Mouse (Mus musculus) stomach, postnatal 0 days (tissue): Measurements from ENCODE around the gene Hfe. TPM values are rescaled to one million over a fixed set of nuclear protein-coding genes. Genes with fewer than 3 reads are reported as not detected.

Experiments
- ATAC-seq: fragments of 200-750 bp; cut with Nextera tagmentation; 2 replicates; pipeline ENCODE4 v1.8.0; 2017; ENCODE audit not compliant: low FRiP score, low TSS enrichment
- DNase-seq: peaks from one replicate; pipeline ENCODE4 v3.0.0-alpha.2; 2016; ENCODE audit warnings: low spot score
- H3K27ac ChIP-seq: fragments of 300-500 bp; sonication (generic); replicated peaks from 2 replicates; pipeline ENCODE4 v1.5.1; 2014; ENCODE audit warnings: mild to moderate bottlenecking, control low read depth
- H3K27me3 ChIP-seq: fragments of 300-500 bp; sonication (generic); 2 replicates; pipeline ENCODE4 v1.6.1; 2014; ENCODE audit warnings: low read length; ENCODE audit not compliant: control insufficient read depth, insufficient read depth
- H3K36me3 ChIP-seq: fragments of 300-500 bp; sonication (generic); 2 replicates; pipeline ENCODE4 v1.6.1; 2014; ENCODE audit warnings: low read length, mixed read lengths; ENCODE audit not compliant: control insufficient read depth, insufficient read depth
- H3K4me1 ChIP-seq: fragments of 300-500 bp; sonication (generic); replicated peaks from 2 replicates; pipeline ENCODE4 v1.6.1; 2014; ENCODE audit warnings: antibody characterized with exemption; ENCODE audit not compliant: control insufficient read depth, insufficient read depth
- H3K4me2 ChIP-seq: fragments of 300-500 bp; sonication (generic); replicated peaks from 2 replicates; pipeline ENCODE4 v1.6.1; 2014; ENCODE audit warnings: low read depth, mild to moderate bottlenecking, control low read depth, moderate library complexity
- H3K4me3 ChIP-seq: fragments of 300-500 bp; sonication (generic); 2 replicates; pipeline ENCODE4 v1.5.1; 2014; ENCODE audit warnings: low read depth, low read length, control low read depth
- H3K9ac ChIP-seq: fragments of 300-500 bp; sonication (generic); 2 replicates; pipeline ENCODE4 v1.6.1; 2014; ENCODE audit warnings: mild to moderate bottlenecking, low read length, control low read depth, mixed read lengths
- H3K9me3 ChIP-seq: fragments of 300-500 bp; sonication (generic); 2 replicates; pipeline ENCODE4 v1.6.1; 2016; ENCODE audit warnings: low read length; ENCODE audit not compliant: control insufficient read depth
- CTCF ChIP-seq: IDR thresholded peaks from 2 replicates; pipeline ENCODE4 v1.5.1; 2016; ENCODE audit warnings: antibody characterized with exemption, low read depth, mild to moderate bottlenecking, moderate library complexity
- EP300 ChIP-seq: optimal IDR thresholded peaks from 2 replicates; pipeline ENCODE3; 2016; ENCODE audit warnings: antibody characterized with exemption
- WGBS: fragments of 180-500 bp; shearing (Covaris S2); extraction: QIAGEN DNeasy Blood & Tissue Kit; methylation state at CpG from one replicate; pipeline ENCODE4 v1.1.7; 2014; 5-methylcytosine and 5-hydroxymethylcytosine counted together
- polyA plus RNA-seq: library from polyadenylated mRNA; unstranded; fragments of >200 nt; fragmentation: Nextera tagmentation; extraction: Ambion mirVana; gene quantifications from 2 replicates; pipeline ENCODE4 v1.2.1, GENCODE M21; 2015

Gene Hfe
- polyA plus RNA-seq, 1 experiment from 2014 or later, result 12.9 TPM

- WGBS, result 67% methylated on average over 15 of the region's 15 CpGs
- Histone ChIP-seq H3K4me1 (no peaks in the 10 kb centered on the region), H3K9ac (no peak overlapping the region)
Measured at GRCm38 (mm10) chr13:23696061-23696474, 14.6 kb downstream of the Hfe start.

DNA sequence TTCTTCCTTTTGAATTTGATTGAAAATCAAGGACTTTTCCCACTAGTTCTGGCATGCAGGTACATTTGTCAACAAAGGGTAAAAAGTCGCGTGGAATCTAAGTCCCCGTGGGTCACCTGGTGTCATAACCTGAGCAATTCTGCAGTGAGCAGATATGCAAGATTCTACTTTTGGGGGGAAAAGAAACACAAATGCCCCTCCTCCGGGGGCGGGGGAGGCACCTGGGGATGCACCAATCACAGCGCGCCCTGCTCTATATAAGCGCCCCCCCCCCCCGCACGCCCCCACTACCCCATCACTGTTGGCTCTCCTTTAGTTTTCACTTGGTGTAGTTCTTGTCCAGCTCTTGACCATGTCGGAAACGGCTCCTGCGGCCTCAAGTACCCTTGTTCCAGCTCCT, 15.1 kb downstream of the Hfe start, which contains the start of gene Hist1h1t:
Hist1h1t (plus strand) TSS at position 301 of the 400 bp plus-strand sequence.
- Histone ChIP-seq H3K36me3 (no peaks in the 10 kb centered on the region), H3K9me3 (no peaks in the 10 kb centered on the region), H3K4me2 (no peak within 1 kb of the TSS), H3K4me1 (no peaks in the 10 kb centered on the region), H3K4me3 (no peak within 1 kb of the TSS), H3K9ac (no peak within 1 kb of the TSS), H3K27me3 (no peaks in the 10 kb centered on the region), H3K27ac (no peak within 1 kb of the TSS)
- ATAC-seq (no peak), DNase-seq (no peak)
- no peak for TF ChIP-seq EP300
- TF ChIP-seq CTCF, result no peak
- 57% methylated on average over 10 of the region's 13 CpGs for WGBS

More at GRCm38 (mm10) chr13:23696061-23696474, 14.6 kb downstream of the Hfe start:
- no peak for ATAC-seq
- TF ChIP-seq EP300 (no peak), CTCF (no peak)
- Histone ChIP-seq H3K4me3 (no peak overlapping the region), H3K9me3 (no peaks in the 10 kb centered on the region), H3K36me3 (no peaks in the 10 kb centered on the region), H3K4me2 (no peak overlapping the region), H3K27ac (no peak overlapping the region), H3K27me3 (no peaks in the 10 kb centered on the region)
- DNase-seq, result no peak

DNA sequence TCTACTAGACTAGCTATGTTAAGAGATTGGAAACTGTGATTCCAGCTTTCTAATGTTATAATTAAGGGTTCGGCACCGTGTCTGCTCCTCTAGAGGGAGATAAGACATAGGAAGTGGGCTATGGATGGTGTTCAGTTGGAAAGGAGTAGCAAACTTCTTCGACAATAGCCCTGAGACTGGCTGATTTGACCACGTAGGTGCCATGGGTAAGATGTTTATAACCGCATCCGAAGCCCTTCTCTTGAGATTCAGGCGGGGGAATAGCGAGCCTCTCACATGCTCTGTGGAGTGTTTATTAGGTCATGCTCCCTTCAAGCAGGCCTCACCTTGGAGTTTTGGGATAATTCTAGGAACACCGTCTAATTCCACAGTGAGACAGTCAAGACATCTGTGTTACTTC, 15.7 kb downstream of the Hfe start:
- WGBS, result 92% methylated on average over 9 of the region's 9 CpGs
- Histone ChIP-seq H3K4me3 (no peak overlapping the region), H3K27me3 (no peaks in the 10 kb centered on the region), H3K36me3 (no peaks in the 10 kb centered on the region), H3K9ac (no peak overlapping the region), H3K4me2 (no peak overlapping the region), H3K9me3 (no peaks in the 10 kb centered on the region), H3K27ac (no peak overlapping the region), H3K4me1 (no peaks in the 10 kb centered on the region)
- DNase-seq (no peak), ATAC-seq (no peak)
- TF ChIP-seq CTCF, result no peak
- no peak for TF ChIP-seq EP300

GRCm38 (mm10) chr13:23693856-23694440, 16.7 kb downstream of the Hfe start:
- Histone ChIP-seq H3K27ac (no peak overlapping the region), H3K4me3 (no peak overlapping the region), H3K36me3 (no peaks in the 10 kb centered on the region), H3K4me1 (no peaks in the 10 kb centered on the region), H3K4me2 (no peak overlapping the region), H3K9me3 (no peaks in the 10 kb centered on the region), H3K27me3 (no peaks in the 10 kb centered on the region), H3K9ac (no peak overlapping the region)
- DNase-seq (no peak), ATAC-seq (no peak)
- TF ChIP-seq CTCF (no peak), EP300 (no peak)
- 73% methylated on average over 6 of the region's 6 CpGs for WGBS

- WGBS, result 64% methylated on average over 2 of the region's 2 CpGs
- Histone ChIP-seq H3K27me3 (no peaks in the 10 kb centered on the region), H3K4me1 (no peaks in the 10 kb centered on the region), H3K4me2 (no peak overlapping the region), H3K9me3 (no peaks in the 10 kb centered on the region), H3K9ac (no peak overlapping the region), H3K36me3 (no peaks in the 10 kb centered on the region), H3K4me3 (no peak overlapping the region), H3K27ac (no peak overlapping the region)
- TF ChIP-seq CTCF (no peak), EP300 (no peak)
- no peak for DNase-seq
- ATAC-seq, result no peak
Measured at GRCm38 (mm10) chr13:23689459-23689858, 21.2 kb downstream of the Hfe start.

DNA sequence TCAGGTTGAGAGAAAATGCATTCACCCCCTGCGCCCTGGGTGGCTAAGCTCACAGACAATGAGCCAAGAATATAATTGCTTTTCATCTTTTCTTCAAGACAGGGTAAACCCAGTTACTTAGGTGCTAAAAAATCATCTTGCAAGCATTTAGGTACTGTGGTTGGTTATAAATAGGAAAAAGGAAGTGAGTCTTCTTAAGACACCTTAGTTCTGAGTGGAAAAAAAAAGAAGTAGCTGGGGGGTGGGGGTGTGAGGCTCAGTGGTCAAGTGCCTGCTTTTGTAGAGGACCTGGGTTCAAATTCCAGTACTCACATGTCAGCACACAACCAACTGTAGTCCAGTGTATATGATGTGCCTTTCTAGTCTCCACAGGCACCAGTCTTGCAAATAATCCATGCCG, 21.7 kb downstream of the Hfe start:
- Histone ChIP-seq H3K4me1 (no peaks in the 10 kb centered on the region), H3K9ac (no peak overlapping the region), H3K9me3 (no peaks in the 10 kb centered on the region), H3K4me2 (no peak overlapping the region), H3K27ac (no peak overlapping the region), H3K36me3 (no peaks in the 10 kb centered on the region), H3K4me3 (no peak overlapping the region), H3K27me3 (no peaks in the 10 kb centered on the region)
- no peak for TF ChIP-seq CTCF
- no peak for TF ChIP-seq EP300
- ATAC-seq (no peak), DNase-seq (no peak)
- WGBS, result 93% methylated on average over 2 of the region's 2 CpGs
